Mouse (Mus musculus): ENCODE data around the gene Rai1.

Gene Rai1

DNA sequence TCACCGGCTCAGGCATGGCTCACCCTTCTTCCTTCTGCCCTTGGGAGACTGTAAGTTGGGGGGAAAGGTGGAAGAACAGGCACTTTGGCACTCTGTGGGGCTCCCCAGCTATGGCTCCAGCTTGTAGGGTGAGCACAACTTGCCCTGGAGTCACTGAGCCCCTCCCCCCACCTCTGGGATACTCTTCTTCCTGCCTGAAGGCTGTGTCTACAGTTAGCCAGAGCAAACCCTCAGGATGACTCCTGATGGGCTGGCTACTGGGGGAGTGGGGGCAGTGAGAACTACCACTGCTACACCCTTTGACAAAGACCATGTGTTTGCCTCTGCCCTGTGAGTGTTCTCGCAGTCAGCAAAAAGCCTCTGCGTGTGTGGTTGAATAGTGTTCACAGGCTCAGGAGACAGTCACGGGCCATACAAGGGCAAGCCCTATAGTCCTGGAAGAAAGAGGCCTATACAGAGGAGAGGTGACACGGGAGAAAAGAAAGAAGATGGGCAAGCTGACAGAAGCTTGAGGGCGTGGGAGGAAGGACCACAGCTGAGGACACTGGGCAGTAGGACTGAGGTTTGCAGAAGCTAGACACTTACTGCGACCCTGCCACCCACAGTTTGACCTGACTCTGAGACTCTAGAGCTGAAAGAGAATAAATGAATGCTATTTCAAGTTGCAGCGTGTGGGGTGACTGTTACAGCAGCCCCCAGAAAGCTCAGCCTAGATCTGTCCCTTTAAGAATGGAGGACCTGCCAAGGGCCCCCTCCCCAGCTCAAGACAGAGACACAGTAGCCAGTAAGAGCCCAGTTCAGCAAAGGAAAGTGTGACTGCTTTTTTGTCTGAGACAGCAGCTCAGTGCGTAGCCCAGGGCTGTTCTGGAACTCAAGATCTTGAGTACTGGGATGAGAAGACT, 9.7 kb upstream of the Rai1 start:
- no peak for DNase-seq (ENCODE audit: low spot score in 2 of 2)

DNA sequence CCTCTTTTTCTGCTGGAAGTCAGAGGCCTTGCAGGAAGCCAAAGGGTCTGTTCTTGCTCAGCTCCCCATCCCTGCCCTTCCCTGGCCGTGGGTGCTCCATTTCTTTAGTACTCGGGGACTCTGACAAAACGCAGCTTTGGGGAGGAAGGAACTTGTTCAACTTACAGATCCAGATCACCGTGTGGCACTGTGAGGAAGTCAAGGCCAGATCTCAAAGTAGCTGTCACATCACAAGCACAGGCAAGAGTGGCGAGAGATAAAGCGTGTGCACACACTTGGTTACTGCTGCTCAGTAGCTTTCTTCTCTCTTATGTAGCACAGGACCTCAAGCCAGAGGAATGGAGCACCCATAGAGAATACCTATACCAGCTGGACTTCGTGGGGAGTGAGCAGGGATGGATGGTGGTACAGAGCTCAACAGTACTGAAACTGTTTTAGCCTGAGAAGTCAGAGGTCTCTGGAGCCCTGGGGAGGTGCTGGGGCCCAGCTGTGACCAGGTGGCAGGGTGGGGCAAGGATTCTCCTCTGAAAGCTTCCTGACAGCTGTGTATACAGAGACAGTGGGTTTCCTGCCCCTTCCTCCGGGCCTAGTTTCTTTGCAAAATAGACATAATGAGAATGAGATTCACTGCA, 5.1 kb upstream of the Rai1 start:
- DNase-seq (ENCODE audit: low spot score in 2 of 2), result no peak

DNA sequence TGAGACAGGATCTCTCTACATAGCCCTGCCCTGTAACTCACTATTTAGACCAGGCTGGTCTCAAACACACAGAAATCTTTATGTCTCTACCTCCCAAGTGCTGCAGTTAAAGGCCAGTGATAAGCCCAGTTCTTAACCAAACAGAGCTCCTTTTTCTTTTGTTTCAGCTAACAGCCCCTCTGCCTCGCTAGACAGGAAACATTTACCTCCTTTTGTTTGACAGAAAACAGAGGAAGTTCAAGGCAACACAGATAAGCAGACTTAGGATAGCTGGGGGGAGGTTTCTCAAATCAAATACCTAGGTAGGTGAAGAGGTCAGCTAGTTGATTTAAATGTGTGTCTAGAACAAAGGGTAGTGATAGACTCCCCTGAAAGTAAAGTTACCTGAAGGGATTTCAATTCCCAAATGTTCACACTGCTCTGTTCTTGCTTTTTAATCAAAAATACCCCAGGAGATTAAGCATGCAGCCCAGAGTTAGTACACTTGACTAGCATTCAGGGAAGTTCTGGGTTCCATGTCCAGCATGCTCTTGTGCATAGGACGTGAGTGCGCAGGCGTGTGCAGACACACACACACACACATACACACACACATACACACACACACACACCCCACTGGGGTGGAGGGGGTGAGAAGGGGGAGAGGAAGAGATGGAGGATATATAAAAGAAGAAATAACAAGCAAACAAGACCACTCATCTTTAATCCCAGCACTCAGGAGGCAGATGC, 3.8 kb upstream of the Rai1 start:
- DNase-seq (ENCODE audit: low spot score in 2 of 2), result no peak

DNA sequence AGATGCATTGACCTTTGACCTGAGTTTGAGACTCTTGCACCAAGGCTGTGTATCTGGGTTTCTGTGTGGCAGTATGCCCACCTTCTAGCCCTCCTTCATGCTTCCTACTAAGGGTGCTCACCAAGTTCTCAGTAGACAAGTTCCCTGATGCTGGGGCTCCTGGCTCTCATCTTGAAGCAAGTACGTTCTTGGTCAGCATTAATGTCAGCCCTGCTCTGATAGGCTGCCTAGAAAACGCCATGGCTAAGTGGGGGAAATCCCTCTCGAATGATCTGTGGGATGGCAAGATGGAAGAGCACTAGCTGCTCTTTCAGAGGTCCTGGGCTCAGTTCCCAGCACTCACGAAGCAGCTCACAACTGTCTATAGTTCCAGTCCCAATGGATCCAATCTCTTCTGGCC, 2.8 kb upstream of the Rai1 start:
- no peak for DNase-seq (ENCODE audit: low spot score in 2 of 2)

DNA sequence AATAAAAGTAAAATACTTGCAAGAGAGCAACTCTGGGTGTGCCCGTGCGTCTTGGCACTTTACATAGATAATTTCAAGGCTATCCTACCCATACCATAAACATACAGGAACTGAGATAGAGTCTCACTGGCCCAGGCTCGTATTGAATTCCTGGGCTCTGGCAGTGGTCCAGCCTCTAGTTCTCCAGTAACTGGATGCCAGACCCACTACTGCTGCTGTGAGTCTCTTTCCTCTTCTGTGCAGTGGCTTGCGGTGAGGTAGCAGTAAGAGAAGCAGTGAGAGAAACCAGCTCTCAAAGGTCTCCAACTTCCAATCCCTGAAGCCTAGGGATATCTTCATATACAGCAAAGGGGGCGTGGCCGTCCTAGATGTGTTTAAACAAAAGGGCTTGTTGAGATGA, 2.1 kb upstream of the Rai1 start:
- no peak for DNase-seq (ENCODE audit: low spot score in 2 of 2)

DNA sequence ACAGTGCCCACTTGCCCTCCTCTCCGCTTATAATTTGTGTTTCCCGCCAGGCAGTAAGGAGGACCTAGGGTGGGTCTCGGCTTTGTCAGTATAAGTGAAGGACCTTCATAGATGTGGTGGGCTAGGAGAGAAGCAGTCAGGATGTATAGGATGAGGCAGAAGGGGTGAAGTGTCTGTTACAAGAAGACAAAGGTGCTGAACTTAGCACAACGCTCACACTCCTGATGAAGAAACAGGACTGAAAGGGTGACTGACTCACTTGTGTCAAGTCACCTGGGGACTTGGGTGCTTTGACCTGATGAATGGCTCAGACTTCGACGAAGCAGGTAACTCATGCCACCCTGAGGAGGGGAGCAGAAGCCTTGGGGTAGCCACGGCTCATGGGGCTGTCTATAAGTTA, 1.2 kb upstream of the Rai1 start:
- DNase-seq (ENCODE audit: low spot score in 2 of 2), result no peak

DNA sequence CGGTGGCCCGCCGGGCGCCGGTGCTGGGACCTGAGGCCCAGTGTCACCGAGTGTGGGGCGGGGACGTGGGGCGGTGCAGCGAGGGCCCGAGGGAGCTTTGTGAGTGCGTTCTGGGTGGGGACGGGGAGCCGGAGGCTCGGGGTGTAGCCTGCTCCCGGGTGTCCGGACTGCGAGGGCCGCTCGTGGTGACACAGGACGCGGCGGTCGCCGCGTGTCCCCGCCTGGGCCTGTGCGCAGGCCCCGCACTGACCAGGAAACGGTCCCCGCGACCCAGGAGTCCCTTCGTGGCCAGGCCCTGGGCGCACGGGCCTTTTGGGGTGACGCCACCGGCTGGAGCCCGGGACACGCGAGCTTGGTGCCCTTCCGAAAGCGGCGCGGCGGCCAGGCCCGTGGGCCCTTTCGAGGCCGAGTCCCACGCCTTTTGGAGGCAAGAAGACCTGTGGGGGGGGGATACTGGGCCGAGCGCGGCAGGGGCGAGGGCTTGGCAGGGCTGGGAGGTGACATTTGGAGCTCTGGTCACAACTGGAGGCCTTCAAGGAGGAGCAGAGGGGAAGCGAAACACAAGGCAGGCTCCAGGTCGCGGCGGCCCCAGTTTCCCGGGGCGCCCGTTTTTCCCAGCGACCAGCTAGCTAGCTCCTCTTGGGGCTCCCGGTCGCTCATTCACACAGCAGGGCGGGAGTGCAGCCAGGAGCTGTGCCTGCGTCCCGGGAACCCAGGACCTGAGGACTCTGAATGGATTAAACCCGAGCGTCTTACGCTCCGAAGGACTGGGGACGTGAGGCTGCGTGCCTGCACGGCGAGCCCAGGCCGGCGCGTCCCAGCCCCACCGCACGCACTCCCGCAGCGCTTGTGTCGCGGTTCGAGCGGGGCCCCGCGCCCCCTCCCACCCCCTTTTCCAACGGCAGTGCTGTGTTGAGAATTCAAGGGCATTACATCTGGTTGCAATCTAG, 1.1 kb downstream of the Rai1 start:
- peak; percentile 67 to 80 for DNase-seq (ENCODE audit: low spot score in 2 of 2)

DNA sequence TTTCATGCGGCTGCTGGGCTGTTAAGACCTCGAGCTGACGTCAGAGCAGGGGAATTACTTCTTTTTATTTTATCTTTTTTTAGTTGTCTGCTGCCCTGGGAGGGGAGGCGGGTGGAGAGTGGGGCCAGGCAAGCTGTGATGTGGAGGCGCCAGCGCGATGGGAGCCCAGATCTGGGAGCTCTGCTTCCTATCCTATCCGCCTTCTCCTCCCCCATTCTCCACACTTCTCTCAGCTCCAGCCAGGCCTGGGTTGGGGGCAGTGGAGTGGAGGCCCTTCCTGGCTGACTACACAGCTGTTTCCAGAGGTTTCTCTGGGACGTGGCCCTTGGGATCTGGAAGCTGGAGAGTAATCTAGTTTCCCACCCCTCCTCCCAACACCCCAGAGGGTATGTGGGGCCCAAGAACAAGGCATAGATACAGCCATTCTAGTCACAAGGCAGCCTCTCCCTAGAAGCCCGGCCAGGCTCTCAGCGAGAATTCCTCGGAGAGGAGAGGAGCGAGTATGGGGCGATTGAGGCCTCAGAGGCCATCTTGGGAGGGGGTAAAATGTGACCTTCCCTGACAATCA, 1.8 kb downstream of the Rai1 start:
- peak; percentile 31 to 45 for DNase-seq (ENCODE audit: low spot score in 2 of 2)

DNA sequence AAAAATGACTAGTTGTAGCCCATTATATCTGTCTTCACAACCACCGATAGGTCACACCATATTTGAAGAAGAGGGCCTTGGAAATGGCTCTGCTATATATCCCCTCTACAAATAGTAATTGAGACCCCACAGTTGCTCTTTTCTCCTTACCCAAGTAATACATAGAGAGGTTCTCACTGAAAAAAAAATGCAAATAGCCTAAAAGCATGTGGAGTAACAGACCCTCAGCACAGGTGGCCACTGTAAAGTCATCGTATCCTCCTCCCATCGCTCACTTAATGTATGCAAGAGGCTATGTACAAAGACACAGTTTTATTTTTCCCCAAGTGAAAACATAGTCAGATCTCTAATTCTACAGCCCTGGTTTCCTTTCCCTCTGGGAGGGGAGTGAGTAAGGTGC, 2.6 kb downstream of the Rai1 start:
- no peak for DNase-seq (ENCODE audit: low spot score in 2 of 2)

DNA sequence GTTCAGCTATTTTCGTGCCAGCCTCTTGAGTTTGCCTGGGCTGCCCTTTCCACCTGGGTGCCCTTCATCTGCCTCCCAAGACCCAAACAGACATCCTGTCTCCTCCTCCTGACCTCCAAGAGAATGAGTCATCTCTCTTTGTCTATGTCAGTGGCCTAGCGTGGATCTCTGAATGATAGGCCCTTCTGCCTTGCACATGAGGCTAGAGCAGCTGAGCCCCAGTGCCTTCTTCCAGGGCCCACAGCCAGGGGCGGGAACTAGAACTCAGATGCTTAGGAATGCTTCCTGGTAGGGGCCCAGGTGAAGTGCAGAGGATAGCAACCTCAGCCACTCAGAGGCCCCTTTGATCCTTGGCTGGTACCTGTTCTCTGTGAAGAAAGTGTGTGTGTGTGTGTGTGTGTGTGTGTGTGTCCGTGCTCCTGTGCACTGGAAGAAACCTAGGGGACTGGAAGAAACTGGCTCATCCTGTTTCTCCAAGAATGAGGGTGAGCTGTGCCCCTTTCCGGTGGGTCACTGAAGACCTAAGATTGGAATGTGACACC, 3.9 kb downstream of the Rai1 start:
- peak in 1 of 2 experiments; percentile 16 for DNase-seq (ENCODE audit: low spot score in 2 of 2)

DNA sequence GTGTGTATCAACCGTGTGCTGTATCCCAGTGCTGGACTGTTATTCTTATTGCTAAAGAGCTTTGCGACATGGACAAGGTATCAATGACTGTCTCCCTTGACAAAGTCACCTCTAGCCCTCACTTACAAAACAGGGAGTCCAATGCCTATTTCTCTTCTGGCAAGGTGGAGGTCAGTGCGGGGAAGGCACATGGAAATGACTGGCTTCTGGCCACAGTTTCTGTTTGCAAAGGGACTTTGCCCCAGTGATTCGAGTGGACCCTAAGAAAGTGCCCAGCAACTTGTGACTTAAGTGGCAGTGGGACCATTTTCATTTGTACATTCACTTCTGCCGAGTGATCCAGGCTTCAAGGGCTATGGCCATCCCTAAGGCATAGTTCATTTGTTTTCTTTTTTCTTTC, 5.6 kb downstream of the Rai1 start:
- no peak for DNase-seq (ENCODE audit: low spot score in 2 of 2)

DNA sequence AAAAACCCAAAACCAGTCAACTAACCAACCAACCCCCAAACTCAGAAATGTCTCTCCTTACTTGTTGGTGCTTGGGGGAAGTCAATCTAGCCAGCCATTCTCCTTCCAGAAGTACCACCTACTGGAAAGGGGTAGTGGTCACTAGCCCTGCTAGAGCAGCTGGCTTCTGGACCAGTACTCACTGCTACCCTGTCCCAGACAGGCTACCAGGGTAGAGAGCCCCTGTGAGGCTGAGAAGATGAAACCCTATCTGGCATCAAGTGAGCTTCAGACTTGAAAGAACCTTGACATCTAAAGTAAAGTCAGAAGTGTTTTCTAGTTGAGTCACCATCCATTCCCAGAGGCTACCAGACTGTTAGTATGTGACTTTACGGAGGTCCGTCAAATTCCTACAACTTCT, 6.8 kb downstream of the Rai1 start:
- no peak for DNase-seq (ENCODE audit: low spot score in 2 of 2)

DNA sequence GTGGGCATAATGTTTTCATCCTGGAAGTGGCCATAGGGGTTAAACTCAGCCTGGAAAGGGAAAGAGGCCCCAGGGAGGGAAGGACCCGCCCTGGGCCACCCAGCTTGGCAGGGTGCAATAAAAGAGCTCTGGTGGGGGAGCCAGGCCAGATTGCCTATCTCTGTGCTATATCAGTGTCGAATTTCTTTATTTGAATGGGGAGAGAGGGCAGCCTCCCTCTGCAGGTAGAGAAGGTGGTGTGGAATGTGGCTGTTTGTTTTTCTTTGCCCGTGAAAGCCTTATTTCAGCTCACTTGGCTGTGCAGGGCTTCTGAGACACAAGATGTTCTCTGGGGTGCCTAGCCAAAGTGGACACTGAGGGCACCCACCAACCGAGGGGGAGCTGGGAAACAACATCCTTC, 8.8 kb downstream of the Rai1 start:
- DNase-seq (ENCODE audit: low spot score in 2 of 2), result peak in 1 of 2 experiments; percentile 60

DNA sequence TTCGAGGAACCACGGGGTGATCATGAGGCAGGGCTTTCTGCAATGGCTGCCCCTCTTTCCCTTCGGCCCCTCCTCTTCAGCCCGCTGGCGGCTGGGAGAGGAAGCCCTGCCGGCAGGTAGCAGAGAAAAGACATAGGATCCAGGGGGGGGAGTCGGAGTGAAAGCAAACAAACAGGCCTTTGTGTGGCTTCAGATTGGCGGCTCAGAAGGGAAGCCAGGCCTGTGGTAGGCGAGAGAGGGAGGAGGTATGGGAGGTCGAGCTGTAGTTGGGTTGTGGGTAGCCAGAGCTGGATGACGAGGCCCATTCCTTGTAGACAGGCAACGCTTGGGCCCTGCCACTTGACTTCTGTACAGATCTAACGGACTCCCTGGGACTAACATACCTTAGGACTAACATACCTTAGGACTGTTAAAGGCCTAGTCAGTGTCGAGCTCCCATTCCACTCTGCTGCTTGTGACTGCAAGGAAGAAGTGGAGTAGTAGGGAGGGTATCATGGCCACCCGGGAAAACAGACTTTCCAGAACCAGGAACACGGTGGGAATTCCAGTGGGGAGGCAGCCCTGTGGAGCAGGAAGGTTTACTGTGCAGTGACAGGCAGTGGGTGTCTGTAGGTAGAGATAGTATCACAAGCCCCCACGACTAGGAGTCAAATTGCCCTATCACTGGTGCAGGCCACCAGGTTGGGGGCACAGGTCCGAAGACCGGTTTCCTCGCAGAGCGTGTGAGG, 9.6 kb downstream of the Rai1 start:
- DNase-seq (ENCODE audit: low spot score in 2 of 2), result peak; percentile 35 to 48

DNA sequence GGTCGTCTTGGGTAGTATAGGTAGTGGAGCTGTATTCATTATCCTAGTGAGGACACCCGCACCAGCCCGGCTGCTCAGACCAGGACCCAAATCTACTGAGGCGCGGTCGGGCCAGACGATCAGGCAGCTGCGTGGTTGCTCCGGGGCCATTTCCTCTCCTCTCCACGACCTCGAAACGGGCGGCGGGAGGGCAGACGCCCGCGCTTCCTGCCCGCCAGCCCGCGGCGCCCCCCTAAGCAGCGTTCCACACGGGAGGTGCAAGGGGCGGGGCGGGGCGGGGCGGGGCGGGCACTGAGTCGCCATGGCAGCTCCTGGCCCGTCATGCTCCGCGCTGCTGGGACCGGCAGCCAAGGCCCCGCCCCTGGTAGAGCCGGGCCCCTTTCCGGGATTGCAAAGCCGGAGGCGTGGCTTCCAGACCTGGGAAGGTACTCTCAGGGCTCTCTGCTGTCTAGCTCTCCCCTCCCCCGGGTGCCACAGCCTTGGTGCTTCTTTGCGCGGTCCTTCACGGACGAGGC, 10.3 kb downstream of the Rai1 start:
- DNase-seq (ENCODE audit: low spot score in 2 of 2), result peak; percentile 88 to 95

DNA sequence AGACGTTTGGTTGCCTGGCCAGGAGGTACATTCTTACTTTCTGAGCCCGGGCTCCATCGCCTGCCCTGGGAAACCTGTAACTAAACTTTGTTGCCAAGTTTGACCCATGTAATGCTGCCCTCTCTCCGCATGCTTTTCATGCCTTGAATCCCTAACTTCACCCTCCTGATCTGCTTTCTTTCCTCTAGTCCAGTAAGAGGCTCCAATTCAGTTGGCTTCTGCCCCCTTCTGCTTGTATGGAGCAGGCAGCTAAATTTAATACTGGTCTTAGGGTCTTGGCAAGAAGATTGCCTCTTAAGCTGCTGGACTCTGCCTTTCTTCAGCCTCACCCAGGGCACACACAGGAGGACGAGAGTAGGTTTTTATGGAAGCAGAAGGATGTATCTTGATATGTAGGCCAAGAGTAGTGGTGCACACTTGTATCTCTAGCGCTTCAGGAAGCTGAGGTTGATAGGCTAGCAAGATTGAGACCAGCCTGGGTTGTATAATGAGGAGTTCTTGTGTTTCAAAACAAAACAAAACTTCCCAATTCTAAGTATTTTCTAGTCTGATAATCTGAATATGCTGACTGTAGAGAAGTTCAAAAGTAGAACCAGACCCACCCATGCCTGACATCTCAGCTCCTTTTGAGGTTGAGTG, 10.9 kb downstream of the Rai1 start:
- no peak for DNase-seq (ENCODE audit: low spot score in 2 of 2)

DNA sequence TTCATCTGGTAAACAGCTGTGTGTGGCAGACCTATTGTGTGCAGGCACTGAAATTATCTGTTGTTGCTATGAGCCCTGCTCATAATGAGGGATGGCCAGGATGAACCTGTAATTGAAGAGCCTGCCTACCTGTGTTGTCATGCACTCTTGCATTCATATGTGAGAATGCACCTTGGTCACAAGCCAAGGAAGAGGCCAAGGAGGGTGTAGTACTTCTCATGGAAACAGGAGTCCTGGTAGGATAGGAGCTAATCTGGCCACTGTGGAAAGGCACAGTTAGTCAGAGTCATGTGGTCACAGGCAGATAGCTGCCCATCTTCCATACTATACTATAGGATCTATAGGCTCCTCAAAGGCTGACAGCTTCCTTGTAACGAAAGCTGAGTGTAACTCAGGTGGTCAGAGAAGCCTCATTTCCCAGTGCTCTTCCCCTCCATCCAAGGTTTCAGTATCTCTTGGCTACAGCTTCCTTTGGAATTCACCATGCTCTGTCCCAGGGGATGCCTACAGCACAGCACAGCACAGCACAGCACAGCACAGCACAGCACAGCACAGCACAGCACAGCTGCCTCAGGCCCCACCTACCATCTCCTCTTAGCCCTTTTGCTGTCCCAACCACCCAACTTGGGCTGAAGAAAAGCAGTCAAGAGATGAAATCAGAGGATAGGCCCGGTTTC, 15.9 kb downstream of the Rai1 start:
- DNase-seq (ENCODE audit: low spot score in 2 of 2), result no peak

DNA sequence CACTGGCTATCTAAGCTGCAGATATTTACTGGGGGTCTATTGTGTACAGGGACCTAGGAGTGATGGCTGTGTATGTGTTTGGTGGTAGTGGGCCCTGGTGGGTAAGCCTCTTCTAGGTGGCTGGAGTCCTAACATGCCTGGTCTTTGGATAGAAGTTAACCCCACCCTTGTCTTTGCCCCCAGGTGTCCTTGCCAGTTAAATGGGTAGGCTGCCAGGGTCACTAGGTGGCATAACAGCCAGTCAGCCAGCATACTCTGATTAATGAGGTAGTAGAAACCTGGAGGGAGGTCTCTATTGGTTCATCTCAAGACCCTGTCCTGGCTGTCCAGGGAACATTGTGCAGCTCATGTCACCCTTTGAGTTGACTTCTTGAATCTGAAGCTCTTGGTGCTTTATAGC, 17.8 kb downstream of the Rai1 start:
- no peak for DNase-seq (ENCODE audit: low spot score in 2 of 2)

DNA sequence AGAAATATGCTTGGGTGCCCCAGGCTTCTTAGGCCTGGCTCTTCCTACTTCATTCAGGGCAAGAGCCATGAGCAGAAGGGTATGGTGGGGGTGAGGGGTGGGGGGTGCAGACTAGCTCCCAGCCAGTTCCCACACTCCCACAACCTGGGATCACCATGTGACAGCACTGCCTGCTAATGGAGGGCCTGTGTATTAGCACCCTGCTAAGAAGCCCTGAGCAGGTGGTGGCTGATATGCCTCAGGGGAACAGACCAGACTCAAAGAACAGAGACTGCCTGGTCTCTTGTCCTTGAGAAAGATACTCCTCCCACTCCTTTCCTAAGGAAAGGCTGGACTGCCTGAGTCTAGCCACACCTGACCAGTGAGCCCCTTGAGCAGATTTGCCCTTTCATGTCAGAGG, 22.2 kb downstream of the Rai1 start:
- no peak for DNase-seq (ENCODE audit: low spot score in 2 of 2)
